Mouse (Mus musculus) bone marrow macrophage, adult 2 months (primary cell): Measurements from ENCODE around the gene Dlx5. TPM values are rescaled to one million over a fixed set of nuclear protein-coding genes. Genes with fewer than 3 reads are reported as not detected.

ENCODE experiments used
- H3K27ac ChIP-seq: 2 replicates; pipeline ENCODE4 v1.5.1; 2012; ENCODE audit warnings: low read depth, low read length; ENCODE audit not compliant: insufficient read depth
- H3K4me1 ChIP-seq: 2 replicates; pipeline ENCODE4 v1.6.1; 2012; ENCODE audit warnings: low read length; ENCODE audit not compliant: control insufficient read depth, insufficient read depth
- H3K4me3 ChIP-seq: 2 replicates; pipeline ENCODE4 v1.5.1; 2012; ENCODE audit warnings: mild to moderate bottlenecking, low read length, moderate library complexity; ENCODE audit not compliant: insufficient read depth
- CTCF ChIP-seq: IDR thresholded peaks from 2 replicates; pipeline ENCODE4 v1.5.1; 2012; ENCODE audit warnings: low read depth, mild to moderate bottlenecking, low read length, moderate library complexity
- POLR2A ChIP-seq: IDR thresholded peaks from 2 replicates; pipeline ENCODE4 v1.6.1; 2012; ENCODE audit warnings: mild to moderate bottlenecking, low read depth, low read length, borderline replicate concordance
- polyA plus RNA-seq: library from polyadenylated mRNA; stranded (reverse); fragments of >200 nt; gene quantifications from 2 replicates; pipeline ENCODE4 v1.2.4, GENCODE M21; 2012; ENCODE audit not compliant: missing spikeins, insufficient read depth, insufficient read length

Dlx5 gene
- polyA plus RNA-seq, result 0.42 TPM in 1 of 2 replicates, not detected in the other

DNA sequence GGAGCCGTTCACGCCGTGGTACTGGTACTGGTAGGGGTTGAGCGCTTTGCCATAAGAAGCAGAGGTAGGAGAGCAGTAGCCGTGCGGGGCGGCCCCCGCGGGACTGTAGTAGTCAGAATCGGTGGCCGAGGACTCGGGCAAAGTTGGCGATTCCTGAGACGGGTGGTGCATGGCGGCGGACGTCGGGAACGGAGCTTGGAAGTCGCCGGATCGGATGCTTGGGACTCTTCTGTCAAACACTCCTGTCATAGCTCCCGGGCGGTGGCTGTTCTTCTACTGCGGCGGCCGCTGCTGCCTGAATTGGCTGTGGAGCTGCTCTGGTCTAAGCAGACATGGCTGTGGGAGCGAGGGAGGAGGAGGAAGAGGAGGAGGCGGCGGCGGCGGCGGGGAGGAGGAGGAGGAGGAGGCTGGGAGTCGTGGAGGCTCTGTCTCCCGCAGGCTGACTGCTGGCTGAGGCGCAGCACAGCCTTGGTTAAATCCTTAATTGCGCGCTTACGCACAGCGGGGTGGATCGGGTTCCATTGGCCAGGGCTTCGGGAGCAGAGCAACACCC is at the start of gene Dlx5:
Dlx5 (minus strand) TSS at position 448 of the 553 bp plus-strand sequence.
- TF ChIP-seq CTCF (no peak), POLR2A (no peak)
- Histone ChIP-seq H3K4me3 (peak within 1 kb of the TSS; percentile 38), H3K27ac (no peak within 1 kb of the TSS)

DNA sequence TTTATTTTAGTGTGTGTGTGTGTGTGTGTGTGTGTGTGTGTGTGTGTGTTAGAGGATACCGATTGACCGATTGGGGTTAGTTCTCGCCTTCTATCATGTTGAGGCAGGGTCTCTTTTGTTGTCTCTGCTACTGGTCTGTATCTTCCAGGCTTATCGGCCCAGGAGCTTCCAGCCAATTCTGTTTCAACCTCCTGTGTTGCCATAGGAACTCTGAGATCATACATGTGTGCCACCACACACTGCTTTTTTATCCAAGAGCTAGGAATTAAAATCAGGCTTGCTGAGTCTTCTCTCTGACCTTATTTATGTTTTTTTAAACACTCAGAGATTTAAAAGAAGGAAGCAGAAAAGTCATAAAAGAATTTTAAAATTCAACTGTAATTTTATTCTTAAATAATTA is 49.6 kb upstream of the Dlx5 start:
- H3K4me3 ChIP-seq, result no peak overlapping the region
- no peak overlapping the region for H3K27ac ChIP-seq
- no peaks in the 10 kb centered on the region for H3K4me1 ChIP-seq
- no peak for TF ChIP-seq CTCF
- no peak for TF ChIP-seq POLR2A

More for the DNA sequence above, at the start of gene Dlx5:
- peaks cover 8% of the 10 kb centered on the region for H3K4me1 ChIP-seq

- H3K4me3 ChIP-seq, result no peak overlapping the region
- no peaks in the 10 kb centered on the region for H3K4me1 ChIP-seq
Observed at GRCm38 (mm10) chr6:6930831-6931230, 48.9 kb upstream of the Dlx5 start.

DNA sequence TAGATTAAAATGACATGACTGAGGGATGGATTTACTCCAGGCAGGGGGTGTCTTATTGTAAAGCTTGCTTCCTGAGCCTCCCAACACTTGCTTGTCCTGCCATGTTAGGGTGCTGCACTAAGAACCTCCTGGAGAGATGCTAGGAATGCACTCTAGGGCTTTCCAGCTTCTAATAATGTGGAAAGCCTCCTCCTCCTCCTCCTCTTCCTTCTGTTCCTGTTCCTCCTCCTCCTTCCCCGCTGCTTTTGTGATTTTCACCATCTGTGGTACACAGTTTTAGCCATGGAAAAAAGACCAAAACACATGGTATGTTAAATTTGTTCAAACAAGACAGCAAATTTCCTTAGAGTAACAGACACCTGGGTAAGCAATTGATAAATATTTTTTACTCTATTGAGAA is 43.4 kb upstream of the Dlx5 start:
- TF ChIP-seq CTCF, result no peak
- no peak for TF ChIP-seq POLR2A
- Histone ChIP-seq H3K27ac (no peak overlapping the region), H3K4me3 (no peak overlapping the region), H3K4me1 (no peaks in the 10 kb centered on the region)

More at GRCm38 (mm10) chr6:6930831-6931230, 48.9 kb upstream of the Dlx5 start:
- no peak overlapping the region for H3K27ac ChIP-seq
- TF ChIP-seq POLR2A, result no peak
- no peak for TF ChIP-seq CTCF

GRCm38 (mm10) chr6:6917334-6917733 is 35.4 kb upstream of the Dlx5 start:
- Histone ChIP-seq H3K4me3 (no peak overlapping the region), H3K4me1 (no peaks in the 10 kb centered on the region), H3K27ac (no peak overlapping the region)
- TF ChIP-seq CTCF (no peak), POLR2A (no peak)

DNA sequence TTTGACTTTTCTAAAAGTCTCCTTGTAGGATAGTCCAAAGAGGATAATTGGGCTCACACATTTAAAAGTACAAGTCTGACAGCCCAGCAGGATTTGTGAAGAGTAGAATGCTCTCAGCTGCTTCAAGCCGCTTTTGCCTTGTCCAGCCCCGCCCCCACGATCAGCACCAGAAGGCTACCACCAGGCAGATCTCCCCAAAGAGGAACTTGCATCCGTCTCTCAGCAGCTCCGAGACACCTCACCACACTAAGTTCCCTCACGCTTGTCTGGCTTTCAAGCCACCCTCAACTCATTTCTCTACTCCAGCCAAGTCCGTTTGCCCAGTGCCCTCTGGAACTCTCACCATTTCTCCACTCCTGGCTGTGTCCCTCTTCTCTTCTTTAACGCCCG is 33.6 kb upstream of the Dlx5 start:
- no peak overlapping the region for H3K4me3 ChIP-seq

GRCm38 (mm10) chr6:6914849-6915525 is 33.1 kb upstream of the Dlx5 start:
- no peak for TF ChIP-seq CTCF
- no peak for TF ChIP-seq POLR2A
- H3K4me1 ChIP-seq, result no peaks in the 10 kb centered on the region
- H3K27ac ChIP-seq, result no peak overlapping the region
- no peak overlapping the region for H3K4me3 ChIP-seq

More for the DNA sequence above, 33.6 kb upstream of the Dlx5 start:
- H3K27ac ChIP-seq, result no peak overlapping the region
- no peak for TF ChIP-seq CTCF
- TF ChIP-seq POLR2A, result no peak
- no peaks in the 10 kb centered on the region for H3K4me1 ChIP-seq

DNA sequence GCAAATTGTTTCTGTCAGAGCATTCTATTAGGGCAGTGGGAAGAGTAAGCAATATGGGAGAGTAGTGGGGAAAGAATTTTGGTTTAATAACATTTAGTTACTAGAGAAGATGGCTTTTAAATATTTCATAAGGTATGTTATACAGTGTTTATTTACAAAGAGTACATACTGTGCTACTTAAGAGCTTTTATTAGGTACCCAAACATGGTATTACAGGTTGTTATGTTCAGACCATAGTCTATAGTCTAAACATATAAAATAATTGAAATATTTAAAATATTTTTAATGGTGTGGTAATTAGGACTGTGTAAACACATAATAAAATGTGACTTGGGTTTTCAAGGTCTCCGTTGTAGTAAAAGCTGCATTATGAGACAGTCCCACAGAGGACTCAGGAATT is 32.4 kb upstream of the Dlx5 start:
- TF ChIP-seq POLR2A, result no peak
- TF ChIP-seq CTCF, result no peak
- Histone ChIP-seq H3K4me1 (no peaks in the 10 kb centered on the region), H3K27ac (no peak overlapping the region), H3K4me3 (no peak overlapping the region)

- Histone ChIP-seq H3K4me1 (no peaks in the 10 kb centered on the region), H3K4me3 (no peak overlapping the region), H3K27ac (no peak overlapping the region)
- TF ChIP-seq POLR2A (no peak), CTCF (no peak)
Observed at GRCm38 (mm10) chr6:6909586-6909985, 27.7 kb upstream of the Dlx5 start.

DNA sequence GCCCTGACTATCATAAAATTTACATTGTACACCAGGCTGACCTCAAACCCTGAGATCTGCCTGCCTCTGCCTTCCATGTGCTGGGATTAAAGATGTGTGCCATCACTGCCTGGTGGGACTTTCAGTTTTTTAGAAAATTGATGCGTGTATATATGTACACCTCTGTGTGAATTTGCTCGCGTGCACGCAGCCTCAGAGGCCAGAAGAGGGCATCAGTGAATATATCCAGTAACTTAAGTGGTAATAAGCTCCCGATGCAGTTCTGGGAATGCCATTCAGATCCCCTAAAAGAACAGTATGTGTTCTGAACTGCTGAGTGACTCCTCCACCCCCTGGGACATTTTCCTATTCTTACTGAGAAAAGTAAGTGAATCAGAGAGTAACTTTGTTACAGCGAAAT is 8.2 kb upstream of the Dlx5 start:
- Histone ChIP-seq H3K27ac (no peak overlapping the region), H3K4me3 (no peak overlapping the region), H3K4me1 (no peaks in the 10 kb centered on the region)
- no peak for TF ChIP-seq CTCF
- no peak for TF ChIP-seq POLR2A
